Comparison of ENCODE assay signal across 16 mouse cellular contexts in the genomic region with DNA sequence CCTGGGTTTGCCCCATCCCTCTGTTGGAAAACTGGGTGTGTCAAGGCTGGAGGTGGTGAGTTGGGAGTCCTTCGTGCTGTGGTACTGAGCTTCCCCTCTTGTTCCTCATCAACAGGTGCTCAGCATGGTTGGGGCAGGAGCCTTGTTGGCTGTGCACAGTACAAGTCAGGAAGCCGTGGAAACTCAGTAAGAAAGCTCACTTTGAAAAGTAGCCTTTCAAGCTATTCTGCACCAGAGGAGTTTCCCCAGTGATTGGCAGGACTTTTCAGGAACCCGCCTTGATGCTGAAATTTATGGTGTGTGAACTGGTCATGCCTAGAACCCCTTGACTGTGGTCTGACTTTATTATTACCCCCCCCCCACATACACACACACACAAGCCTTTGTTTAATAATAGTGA.
DNase-seq lines count a peak whose midpoint lies in the region; ATAC-seq and TF ChIP-seq lines count a peak whose summit lies in the region.
"Had no signal": no experiment of that assay in that cellular context is flagged by ENCODE, and none has a peak within 500 bp of the region (broad histone marks: within the 10 kb centered on the region; RNA-seq: fewer than 3 reads in every experiment).

No protein-coding gene starts in this region.

- no peak for TF ChIP-seq CTCF in thymus, adult 2 months (IDR thresholded peaks at IDR 0.05; ENCODE audit: borderline replicate concordance, control insufficient read depth, extremely low read depth, insufficient read depth, low read length, poor library complexity)

- peaks cover 11% of the 10 kb centered on the region; the same call in 1 of the 2 replicates for H3K4me1 ChIP-seq in kidney, embryonic 16.5 days (ENCODE audit: insufficient read depth, low read length)
- peaks cover 28% of the 10 kb centered on the region for H3K4me1 ChIP-seq in thymus, adult 2 months (replicated peaks; ENCODE audit: control insufficient read depth, insufficient read depth, low read length)
- H3K4me1 ChIP-seq in limb, embryonic 12.5 days (replicated peaks): peaks cover 20% of the 10 kb centered on the region
- H3K4me1 ChIP-seq: forebrain, embryonic 12.5 days; heart, embryonic 12.5 days; hindbrain, embryonic 10.5 days had no signal

- no peaks in the 10 kb centered on the region for H3K36me3 ChIP-seq in kidney, embryonic 16.5 days (ENCODE audit: insufficient read depth, low read length)
- no peaks in the 10 kb centered on the region for H3K36me3 ChIP-seq in thymus, adult 2 months (ENCODE audit: control insufficient read depth, insufficient read depth, low read length)
- no peaks in the 10 kb centered on the region for H3K36me3 ChIP-seq in limb, embryonic 12.5 days
- H3K36me3 ChIP-seq: forebrain, embryonic 12.5 days; heart, embryonic 12.5 days; hindbrain, embryonic 10.5 days had no signal

- no peaks in the 10 kb centered on the region for H3K9me3 ChIP-seq in kidney, embryonic 16.5 days (ENCODE audit: low read length)
- no peaks in the 10 kb centered on the region for H3K9me3 ChIP-seq in limb, embryonic 12.5 days
- H3K9me3 ChIP-seq: forebrain, embryonic 12.5 days; heart, embryonic 12.5 days; hindbrain, embryonic 10.5 days had no signal

- DNase-seq in kidney, postnatal 36 days: no peak
- DNase-seq in thymus, postnatal 4 days: peak; percentile 20
- no peak for DNase-seq in thymus, adult 2 months
- DNase-seq: adrenal gland, adult 8-10 months; adrenal gland, postnatal 36 days; cerebellum, adult 2 months; cerebellum, postnatal 10 days; gastrocnemius, postnatal 14 days had no signal

- no peak overlapping the region for H3K4me2 ChIP-seq in kidney, embryonic 16.5 days (replicated peaks; ENCODE audit: low read depth, low read length)
- H3K4me2 ChIP-seq in limb, embryonic 12.5 days: no peak overlapping the region
- H3K4me2 ChIP-seq: forebrain, embryonic 12.5 days; heart, embryonic 12.5 days; hindbrain, embryonic 14.5 days had no signal

- H3K9ac ChIP-seq in kidney, embryonic 16.5 days (replicated peaks; ENCODE audit: low read length): no peak overlapping the region
- H3K9ac ChIP-seq in limb, embryonic 12.5 days (replicated peaks): no peak overlapping the region
- H3K9ac ChIP-seq: forebrain, embryonic 12.5 days; heart, embryonic 12.5 days; hindbrain, embryonic 14.5 days had no signal

- no peak for TF ChIP-seq POLR2A in thymus, adult 2 months (IDR thresholded peaks at IDR 0.05; ENCODE audit: control insufficient read depth, extremely low read depth, insufficient read depth, low read length, poor library complexity)

- H3K4me3 ChIP-seq in kidney, embryonic 16.5 days (ENCODE audit: low read length): no peak overlapping the region
- H3K4me3 ChIP-seq in thymus, adult 2 months (ENCODE audit: control insufficient read depth, insufficient read depth, low read length): no peak overlapping the region
- no peak overlapping the region for H3K4me3 ChIP-seq in limb, embryonic 12.5 days (replicated peaks)
- H3K4me3 ChIP-seq: forebrain, embryonic 12.5 days; heart, embryonic 12.5 days; hindbrain, embryonic 10.5 days had no signal

- H3K27me3 ChIP-seq in kidney, embryonic 16.5 days (ENCODE audit: insufficient read depth, low read length): no peaks in the 10 kb centered on the region
- no peaks in the 10 kb centered on the region for H3K27me3 ChIP-seq in thymus, adult 2 months (ENCODE audit: control insufficient read depth, insufficient read depth, low read length)
- no peaks in the 10 kb centered on the region for H3K27me3 ChIP-seq in limb, embryonic 12.5 days
- H3K27me3 ChIP-seq: forebrain, embryonic 12.5 days; heart, embryonic 12.5 days had no signal

- 29% methylated on average over 3 of the region's 3 CpGs for WGBS in kidney, embryonic 16.5 days
- WGBS in thymus, adult 2 months: 39% methylated on average over 3 of the region's 3 CpGs
- 38% methylated on average over 3 of the region's 3 CpGs for WGBS in limb, embryonic 12.5 days

- 0 out of 2 replicates have a peak, but pooled peaks have one; percentile 51 for ATAC-seq in kidney, embryonic 16.5 days (ENCODE audit: low FRiP score, low TSS enrichment)
- peak; percentile 59; the same call in 1 of the 2 replicates for ATAC-seq in limb, embryonic 12.5 days (ENCODE audit: insufficient number of reproducible peaks, insufficient read depth, low FRiP score, low TSS enrichment, low read depth)
- no peak for ATAC-seq in inflammation-experienced regulatory T-cells, adult 6 months
- ATAC-seq: forebrain, embryonic 16.5 days had no signal

- H3K27ac ChIP-seq in kidney, embryonic 16.5 days (ENCODE audit: low read length): 0 out of 2 replicates have a peak overlapping the region, but pooled peaks have one; percentile 7
- no peak overlapping the region for H3K27ac ChIP-seq in thymus, adult 2 months (ENCODE audit: control insufficient read depth, insufficient read depth, low read length)
- peak overlapping the region; percentile 67; the same call in 1 of the 2 replicates for H3K27ac ChIP-seq in limb, embryonic 12.5 days
- H3K27ac ChIP-seq: forebrain, embryonic 12.5 days; hindbrain, embryonic 10.5 days had no signal
